Mouse (Mus musculus): ENCODE data around the gene Ncoa5.

- TF ChIP-seq CTCF (IDR thresholded peaks at IDR 0.05; ENCODE audit: low read depth, low read length) (no peak), POLR2A (IDR thresholded peaks at IDR 0.05; ENCODE audit: insufficient read depth, low read length) (no peak), EP300 (IDR thresholded peaks at IDR 0.05; ENCODE audit: insufficient read depth, low read depth, low read length) (no peak)
These were observed 14.4 kb upstream of the Ncoa5 start for GRCm38 (mm10) chr2:165049044-165049443.
